Mouse (Mus musculus): Measurements from ENCODE around the gene Pnlip.

- TF ChIP-seq TCF12 (IDR thresholded peaks at IDR 0.05; ENCODE audit: low read depth, low read length), result no peak
- TF ChIP-seq MAZ (IDR thresholded peaks at IDR 0.05; ENCODE audit: low read depth, low read length), result no peak
- TF ChIP-seq CHD1 (IDR thresholded peaks at IDR 0.05; ENCODE audit: low read depth, low read length), result no peak
- no peak for TF ChIP-seq EP300 (IDR thresholded peaks at IDR 0.05; ENCODE audit: low read length)
- no peak for TF ChIP-seq CTCF (conservative IDR thresholded peaks at IDR 0.05 in 1 of 2, IDR thresholded peaks at IDR 0.05 in 1 of 2; ENCODE audit: low read depth in 2 of 2, low read length in 2 of 2)
- TF ChIP-seq JUND (conservative IDR thresholded peaks at IDR 0.05; ENCODE audit: low read depth, low read length), result no peak
- TF ChIP-seq SMC3 (IDR thresholded peaks at IDR 0.05; ENCODE audit: low read depth, low read length), result no peak
- no peak for TF ChIP-seq SIN3A (IDR thresholded peaks at IDR 0.05; ENCODE audit: low read length)
- TF ChIP-seq ZNF384 (IDR thresholded peaks at IDR 0.05; ENCODE audit: low read depth, low read length), result no peak
- no peak for TF ChIP-seq MEF2A (IDR thresholded peaks at IDR 0.05; ENCODE audit: borderline replicate concordance, low read depth, low read length)
- no peak for TF ChIP-seq UBTF (IDR thresholded peaks at IDR 0.05; ENCODE audit: low read depth, low read length)
- TF ChIP-seq CHD2 (IDR thresholded peaks at IDR 0.05; ENCODE audit: low read length), result no peak
Measured at GRCm38 (mm10) chr19:58620661-58621060, 31.6 kb upstream of the Pnlip start.

Data from CH12.LX (cell line).